Mouse (Mus musculus) forebrain, postnatal 0 days (tissue): ENCODE results near the gene Il2rb. TPM values are rescaled to one million over a fixed set of nuclear protein-coding genes. Genes with fewer than 3 reads are reported as not detected.

Source experiments
- ATAC-seq: fragments of 200-750 bp; cut with Nextera tagmentation; 2 replicates; pipeline ENCODE4 v1.8.0; 2017; ENCODE audit warnings: mild to moderate bottlenecking, moderate library complexity
- DNase-seq: peaks from one replicate; pipeline ENCODE4 v3.0.0-alpha.2; 2015
- H3K27ac ChIP-seq: fragments of 300-500 bp; sonication (generic); 2 replicates; pipeline ENCODE4 v1.5.1; 2014; ENCODE audit warnings: low read depth, mild to moderate bottlenecking, antibody characterized with exemption, low read length, moderate library complexity, mixed read lengths
- H3K27me3 ChIP-seq: fragments of 300-500 bp; sonication (generic); 2 replicates; pipeline ENCODE4 v1.6.1; 2014; ENCODE audit warnings: mild to moderate bottlenecking, low read length, mixed read lengths; ENCODE audit not compliant: insufficient read depth
- H3K36me3 ChIP-seq: fragments of 300-500 bp; sonication (generic); 2 replicates; pipeline ENCODE4 v1.6.1; 2014; ENCODE audit warnings: mild to moderate bottlenecking, moderate library complexity; ENCODE audit not compliant: insufficient read depth
- H3K4me1 ChIP-seq: fragments of 300-500 bp; sonication (generic); 2 replicates; pipeline ENCODE4 v1.6.1; 2014; ENCODE audit warnings: antibody characterized with exemption; ENCODE audit not compliant: insufficient read depth
- H3K4me2 ChIP-seq: fragments of 300-500 bp; sonication (generic); 2 replicates; pipeline ENCODE4 v1.6.1; 2014; ENCODE audit warnings: low read depth, mild to moderate bottlenecking, moderate library complexity
- H3K4me3 ChIP-seq: fragments of 300-500 bp; sonication (generic); 2 replicates; pipeline ENCODE4 v1.5.1; 2014; ENCODE audit warnings: low read depth, low read length, mixed read lengths
- H3K9ac ChIP-seq: fragments of 300-500 bp; sonication (generic); 2 replicates; pipeline ENCODE4 v1.6.1; 2014; ENCODE audit warnings: mild to moderate bottlenecking
- H3K9me3 ChIP-seq: fragments of 300-500 bp; sonication (generic); 2 replicates; pipeline ENCODE4 v1.6.1; 2016; ENCODE audit warnings: low read length
- CTCF ChIP-seq: sonication (generic); IDR thresholded peaks from 2 replicates; pipeline ENCODE4 v1.5.1; 2016; ENCODE audit warnings: antibody characterized with exemption, control low read depth, low read depth
- WGBS: fragments of 180-500 bp; shearing (Covaris S2); extraction: QIAGEN DNeasy Blood & Tissue Kit; methylation state at CpG from one replicate; pipeline ENCODE4 v1.1.7; 2014; 5-methylcytosine and 5-hydroxymethylcytosine counted together
- polyA plus RNA-seq: library from polyadenylated mRNA; unstranded; fragments of >200 nt; fragmentation: Nextera tagmentation; extraction: Ambion mirVana; gene quantifications from 2 replicates; pipeline ENCODE4 v1.2.1, GENCODE M21; 2015
- total RNA-seq: library from RNA; depleted of rRNA; stranded (reverse); fragments of >200 nt; gene quantifications from 2 replicates; pipeline ENCODE4 v1.2.3, GENCODE M21; 2014; rRNA removed

The Il2rb gene
- total and polyA plus RNA-seq, 2 experiments from 2014 or later, result 0.14 to 0.22 TPM

DNA sequence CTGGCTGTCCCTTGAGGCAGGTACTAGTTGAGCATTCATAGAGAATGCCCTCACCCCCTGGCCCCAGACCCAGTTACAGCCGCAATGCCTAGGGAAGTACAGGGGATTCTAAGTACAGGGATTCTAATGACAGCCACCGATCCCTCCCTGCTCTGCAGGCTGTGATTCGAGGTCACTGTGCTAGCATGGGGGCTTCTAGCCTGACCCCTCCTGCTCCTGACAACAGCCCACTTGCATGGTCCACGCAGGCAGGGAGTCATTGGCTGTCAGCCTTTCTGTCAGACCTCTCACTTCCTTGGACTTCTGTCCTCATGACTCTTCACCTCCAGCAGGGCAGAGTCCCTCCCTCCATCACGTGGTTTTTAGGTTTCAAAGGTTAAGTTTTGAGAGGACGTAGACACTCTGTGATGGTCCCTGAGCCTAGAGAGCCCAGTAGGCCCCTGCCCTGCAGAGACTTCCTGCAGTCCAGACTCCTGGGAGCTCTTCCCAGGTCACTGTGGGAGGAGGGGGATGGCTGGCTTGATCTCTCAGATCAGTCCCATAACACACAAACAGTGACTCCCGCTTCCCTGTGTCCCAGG lies 63.4 kb downstream of the Il2rb start:
- H3K4me1 ChIP-seq, result peaks cover 15% of the 10 kb centered on the region
- H3K4me2 ChIP-seq, result no peak overlapping the region
- ATAC-seq (no peak), DNase-seq (no peak)
- TF ChIP-seq CTCF, result no peak
- H3K9ac ChIP-seq, result no peak overlapping the region
- no peak overlapping the region for H3K4me3 ChIP-seq
- WGBS, result 88% methylated on average over 7 of the region's 7 CpGs
- H3K27ac ChIP-seq, result no peak overlapping the region
- peaks cover 37% of the 10 kb centered on the region for H3K36me3 ChIP-seq
- H3K9me3 ChIP-seq, result no peaks in the 10 kb centered on the region
- H3K27me3 ChIP-seq, result no peaks in the 10 kb centered on the region

DNA sequence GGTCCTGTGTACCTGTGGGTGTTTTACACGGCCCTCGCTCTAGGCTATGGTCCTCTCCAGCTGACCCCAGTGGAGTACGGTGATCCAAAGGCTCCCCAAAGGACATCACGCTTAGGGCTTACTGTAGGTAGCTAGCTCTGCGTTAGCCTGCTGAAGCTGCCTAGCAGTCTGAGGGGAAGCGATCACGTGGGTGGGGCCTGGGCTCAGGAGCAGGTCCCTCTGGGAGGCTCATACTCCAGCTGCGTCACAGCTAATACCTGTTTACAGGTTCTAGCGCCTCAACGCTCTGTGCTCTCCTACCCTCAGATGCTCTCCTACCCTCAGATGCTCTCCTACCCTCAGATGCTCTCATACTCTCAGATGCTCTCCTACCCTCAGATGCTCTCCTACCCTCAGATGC lies 64.2 kb downstream of the Il2rb start:
- H3K9ac ChIP-seq, result no peak overlapping the region
- TF ChIP-seq CTCF, result no peak
- no peak for ATAC-seq
- 84% methylated on average over 10 of the region's 10 CpGs for WGBS
- H3K27ac ChIP-seq, result no peak overlapping the region
- no peak overlapping the region for H3K4me3 ChIP-seq
- no peaks in the 10 kb centered on the region for H3K9me3 ChIP-seq
- peaks cover 37% of the 10 kb centered on the region for H3K36me3 ChIP-seq
- DNase-seq, result no peak
- peaks cover 12% of the 10 kb centered on the region for H3K4me1 ChIP-seq
- H3K27me3 ChIP-seq, result no peaks in the 10 kb centered on the region
- no peak overlapping the region for H3K4me2 ChIP-seq

DNA sequence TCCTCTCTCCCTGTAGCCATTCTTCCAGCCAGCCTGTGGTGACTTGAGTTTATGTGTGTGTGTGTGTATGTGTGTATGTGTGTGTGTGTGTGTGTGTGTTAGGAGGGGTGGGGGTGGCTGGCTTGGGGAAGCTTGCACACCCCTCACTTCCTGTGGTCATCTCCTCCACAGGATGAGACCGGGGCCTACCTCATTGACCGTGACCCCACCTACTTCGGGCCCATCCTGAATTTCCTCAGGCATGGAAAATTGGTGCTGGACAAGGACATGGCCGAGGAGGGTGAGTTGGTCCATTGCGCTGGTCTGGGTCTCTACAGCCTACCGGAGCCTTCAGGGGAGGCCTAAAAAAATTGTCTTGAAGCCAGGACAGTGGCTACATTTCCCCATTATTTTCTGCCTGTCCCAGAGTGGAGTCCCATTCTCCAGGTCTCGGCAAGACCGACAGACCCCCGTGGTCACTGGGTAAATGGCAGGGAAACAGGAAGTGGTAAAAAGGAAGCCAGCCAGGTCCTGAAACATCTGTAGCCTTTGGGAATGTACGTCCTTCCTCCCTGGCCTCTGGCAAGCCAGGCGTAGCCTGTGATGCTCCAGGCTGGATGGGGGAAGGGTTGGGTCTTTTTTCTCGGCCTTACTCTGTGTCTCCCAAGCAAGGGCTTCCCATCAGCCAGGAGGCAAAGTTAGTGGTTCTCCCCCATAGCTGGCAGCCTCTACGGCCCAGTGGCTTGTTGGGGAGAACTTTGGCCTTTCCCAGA lies 65.0 kb downstream of the Il2rb start:
- H3K9ac ChIP-seq, result 0 out of 2 replicates have a peak overlapping the region, but pooled peaks have one; percentile 85
- no peaks in the 10 kb centered on the region for H3K9me3 ChIP-seq
- H3K4me1 ChIP-seq, result peaks cover 12% of the 10 kb centered on the region
- peak overlapping the region; percentile 84 for H3K4me2 ChIP-seq
- no peak overlapping the region; the same call in 1 of the 2 replicates for H3K27ac ChIP-seq
- H3K27me3 ChIP-seq, result no peaks in the 10 kb centered on the region
- H3K36me3 ChIP-seq, result peaks cover 29% of the 10 kb centered on the region
- WGBS, result 88% methylated on average over 13 of the region's 13 CpGs
- no peak for TF ChIP-seq CTCF
- DNase-seq, result no peak
- no peak for ATAC-seq
- peak overlapping the region; percentile 71; the same call in 1 of the 2 replicates for H3K4me3 ChIP-seq

Other genes starting within 250 kb of the Il2rb start
- gene Csf2rb2, start 189.6 kb downstream of the Il2rb start, total RNA-seq, result 0.43 and 1.2 TPM in 2 replicates
- gene Csf2rb2, start 189.6 kb downstream of the Il2rb start, polyA plus RNA-seq, result 0.13 and 0.16 TPM in 2 replicates
- 0.77 and 1.00 TPM in 2 replicates for gene Csf2rb, start 169.5 kb downstream of the Il2rb start, total RNA-seq
- gene Csf2rb, start 169.5 kb downstream of the Il2rb start, polyA plus RNA-seq, result 0.62 and 0.74 TPM in 2 replicates
- not detected in 2 replicates for gene Tex33, start 99.4 kb downstream of the Il2rb start, total RNA-seq
- gene Tex33, start 99.4 kb downstream of the Il2rb start, polyA plus RNA-seq, result not detected in 2 replicates
- gene Tst, start 89.4 kb downstream of the Il2rb start, total RNA-seq, result 36.6 and 37.7 TPM in 2 replicates
- 37.3 and 40.1 TPM in 2 replicates for gene Tst, start 89.4 kb downstream of the Il2rb start, polyA plus RNA-seq
- 85.9 and 92.5 TPM in 2 replicates for gene Mpst, start 88.9 kb downstream of the Il2rb start, total RNA-seq
- 3.3 and 3.5 TPM in 2 replicates for gene Mpst, start 88.9 kb downstream of the Il2rb start, polyA plus RNA-seq
- 148 and 153 TPM in 2 replicates for gene Kctd17, start 66.7 kb downstream of the Il2rb start, total RNA-seq
- 146 and 152 TPM in 2 replicates for gene Kctd17, start 66.7 kb downstream of the Il2rb start, polyA plus RNA-seq
- gene Tmprss6, start 26.6 kb downstream of the Il2rb start, total RNA-seq, result 0.19 TPM in 1 of 2 replicates, not detected in the other
- 0.07 and 0.08 TPM in 2 replicates for gene Tmprss6, start 26.6 kb downstream of the Il2rb start, polyA plus RNA-seq
- gene C1qtnf6, start 36.1 kb upstream of the Il2rb start, total RNA-seq, result 2.0 and 4.0 TPM in 2 replicates
- gene C1qtnf6, start 36.1 kb upstream of the Il2rb start, polyA plus RNA-seq, result 9.6 and 10.2 TPM in 2 replicates
- 2.8 and 3.3 TPM in 2 replicates for gene Sstr3, start 49.4 kb upstream of the Il2rb start, total RNA-seq
- gene Sstr3, start 49.4 kb upstream of the Il2rb start, polyA plus RNA-seq, result 0.71 and 0.73 TPM in 2 replicates
- gene Rac2, start 77.5 kb upstream of the Il2rb start, total RNA-seq, result 1.1 and 1.4 TPM in 2 replicates
- gene Rac2, start 77.5 kb upstream of the Il2rb start, polyA plus RNA-seq, result 5.9 and 6.5 TPM in 2 replicates
- 5.5 and 9.8 TPM in 2 replicates for gene Cyth4, start 101.8 kb upstream of the Il2rb start, total RNA-seq
- gene Cyth4, start 101.8 kb upstream of the Il2rb start, polyA plus RNA-seq, result 3.9 and 5.5 TPM in 2 replicates
- gene Elfn2, start 223.5 kb upstream of the Il2rb start, total RNA-seq, result 33.9 and 51.6 TPM in 2 replicates
- gene Elfn2, start 223.5 kb upstream of the Il2rb start, polyA plus RNA-seq, result 8.1 and 10.1 TPM in 2 replicates